Mouse (Mus musculus): ENCODE data around the gene Akap12.

GRCm38 (mm10) chr10:4332228-4332979 is 66.2 kb downstream of the Akap12 start:
- TF ChIP-seq CTCF (IDR thresholded peaks at IDR 0.05; ENCODE audit: borderline replicate concordance, control insufficient read depth, extremely low read depth, insufficient read depth, low read length, poor library complexity) (no peak), POLR2A (IDR thresholded peaks at IDR 0.05; ENCODE audit: control insufficient read depth, extremely low read depth, insufficient read depth, low read length, poor library complexity) (no peak)
